Comparison of ENCODE assay signal across 21 mouse cellular contexts in genomic region chr3:153460173-153460572, GRCm38 (mm10).
A peak's percentile ranks its signal among the peaks of the same experiment; 100 is the strongest.
DNase-seq lines count a peak whose midpoint lies in the region; ATAC-seq and TF ChIP-seq lines count a peak whose summit lies in the region.
"Had no signal": no experiment of that assay in that cellular context is flagged by ENCODE, and none has a peak within 500 bp of the region (broad histone marks: within the 10 kb centered on the region; RNA-seq: fewer than 3 reads in every experiment).

No protein-coding gene starts in this region.

- no peaks in the 10 kb centered on the region for H3K36me3 ChIP-seq in lung, embryonic 14.5 days (ENCODE audit: insufficient read depth)
- no peaks in the 10 kb centered on the region for H3K36me3 ChIP-seq in lung, embryonic 16.5 days (ENCODE audit: control insufficient read depth, insufficient read depth, low read length)
- H3K36me3 ChIP-seq: embryonic facial prominence, embryonic 15.5 days; forebrain, embryonic 12.5 days had no signal

- no peak overlapping the region for H3K4me3 ChIP-seq in lung, embryonic 14.5 days (ENCODE audit: low read depth, low read length)
- no peak overlapping the region for H3K4me3 ChIP-seq in lung, embryonic 16.5 days (ENCODE audit: low read length)
- H3K4me3 ChIP-seq: embryonic facial prominence, embryonic 13.5 days; embryonic facial prominence, embryonic 15.5 days; erythroblast, embryonic 14.5 days; forebrain, embryonic 10.5 days; forebrain, embryonic 12.5 days had no signal

- H3K9ac ChIP-seq in lung, embryonic 14.5 days = no peak overlapping the region
- H3K9ac ChIP-seq in lung, embryonic 16.5 days (ENCODE audit: low read length) = no peak overlapping the region
- H3K9ac ChIP-seq: embryonic facial prominence, embryonic 13.5 days; embryonic facial prominence, embryonic 15.5 days; forebrain, embryonic 12.5 days had no signal

- no peak for ATAC-seq in lung, embryonic 14.5 days (ENCODE audit: insufficient read depth)
- peak; percentile 56; the same call in 1 of the 2 replicates for ATAC-seq in lung, embryonic 16.5 days (ENCODE audit: low read depth)
- ATAC-seq: forebrain, embryonic 14.5 days; forebrain, embryonic 16.5 days had no signal

- peak; percentile 25 for DNase-seq in lung, embryonic 14.5 days
- DNase-seq in lung, postnatal 25 days (ENCODE audit: low spot score) = no peak
- no peak for DNase-seq in lung, postnatal 36 days
- DNase-seq: adrenal gland, adult 2 months; adrenal gland, postnatal 10 days; adrenal gland, postnatal 25 days; cerebellum, adult 11 months; cerebellum, adult 18-20 months; cerebellum, adult 8-10 months; cerebellum, adult 9-11 months; cerebellum, postnatal 14 days; cerebellum, postnatal 36 days; embryo, embryonic 11 days had no signal

- 67% methylated on average over 4 of the region's 4 CpGs for WGBS in lung, embryonic 14.5 days
- 70% methylated on average over 4 of the region's 4 CpGs for WGBS in lung, embryonic 16.5 days

- peaks cover 5% of the 10 kb centered on the region; the same call in 1 of the 2 replicates for H3K9me3 ChIP-seq in lung, embryonic 14.5 days (ENCODE audit: low read depth, low read length)
- no peaks in the 10 kb centered on the region for H3K9me3 ChIP-seq in lung, embryonic 16.5 days (ENCODE audit: control insufficient read depth, low read length)
- H3K9me3 ChIP-seq: embryonic facial prominence, embryonic 15.5 days; forebrain, embryonic 12.5 days had no signal

- no peak for TF ChIP-seq CTCF in lung, embryonic 14.5 days (IDR thresholded peaks at IDR 0.05; ENCODE audit: low read depth)

- no peak overlapping the region for H3K27ac ChIP-seq in lung, embryonic 14.5 days (ENCODE audit: low read depth)
- no peak overlapping the region for H3K27ac ChIP-seq in lung, embryonic 16.5 days (ENCODE audit: low read length)
- H3K27ac ChIP-seq: embryonic facial prominence, embryonic 13.5 days; embryonic facial prominence, embryonic 15.5 days; forebrain, embryonic 10.5 days; forebrain, embryonic 12.5 days had no signal

- no peaks in the 10 kb centered on the region for H3K27me3 ChIP-seq in lung, embryonic 14.5 days (ENCODE audit: insufficient read depth, low read length)
- no peaks in the 10 kb centered on the region for H3K27me3 ChIP-seq in lung, embryonic 16.5 days (ENCODE audit: control insufficient read depth, insufficient read depth, low read depth, low read length)
- H3K27me3 ChIP-seq: embryonic facial prominence, embryonic 13.5 days; embryonic facial prominence, embryonic 15.5 days; forebrain, embryonic 12.5 days had no signal

- H3K4me2 ChIP-seq in lung, embryonic 14.5 days = no peak overlapping the region
- no peak overlapping the region for H3K4me2 ChIP-seq in lung, embryonic 16.5 days (ENCODE audit: low read depth, low read length)
- H3K4me2 ChIP-seq: embryonic facial prominence, embryonic 13.5 days; embryonic facial prominence, embryonic 15.5 days; forebrain, embryonic 12.5 days had no signal

- H3K4me1 ChIP-seq in lung, embryonic 14.5 days (ENCODE audit: insufficient read depth) = no peaks in the 10 kb centered on the region
- H3K4me1 ChIP-seq in lung, embryonic 16.5 days (replicated peaks; ENCODE audit: control insufficient read depth, insufficient read depth, low read length) = no peaks in the 10 kb centered on the region
- H3K4me1 ChIP-seq: embryonic facial prominence, embryonic 13.5 days; embryonic facial prominence, embryonic 15.5 days had no signal
